Mouse (Mus musculus) kidney, postnatal 0 days (tissue): ENCODE results near the gene Mphosph10. TPM values are rescaled to one million over a fixed set of nuclear protein-coding genes. Genes with fewer than 3 reads are reported as not detected.

Experiments
- ATAC-seq: fragments of 200-750 bp; cut with Nextera tagmentation; replicated peaks from 2 replicates; pipeline ENCODE4 v1.8.0; 2017; ENCODE audit warnings: low read depth, moderate number of reproducible peaks, moderate TSS enrichment, moderate library complexity; ENCODE audit not compliant: low FRiP score
- DNase-seq: peaks from one replicate; pipeline ENCODE4 v3.0.0-alpha.2; 2016; ENCODE audit warnings: low spot score
- H3K27ac ChIP-seq: fragments of 300-500 bp; sonication (generic); 2 replicates; pipeline ENCODE4 v1.5.1; 2014; ENCODE audit warnings: mild to moderate bottlenecking
- H3K27me3 ChIP-seq: fragments of 300-500 bp; sonication (generic); 2 replicates; pipeline ENCODE4 v1.6.1; 2014; ENCODE audit warnings: low read length, mixed read lengths; ENCODE audit not compliant: insufficient read depth
- H3K36me3 ChIP-seq: fragments of 300-500 bp; sonication (generic); 2 replicates; pipeline ENCODE4 v1.6.1; 2014; ENCODE audit warnings: low read length, mixed read lengths; ENCODE audit not compliant: insufficient read depth
- H3K4me1 ChIP-seq: fragments of 300-500 bp; sonication (generic); replicated peaks from 2 replicates; pipeline ENCODE4 v1.6.1; 2014; ENCODE audit warnings: antibody characterized with exemption, low read length, mixed read lengths; ENCODE audit not compliant: insufficient read depth
- H3K4me2 ChIP-seq: fragments of 300-500 bp; sonication (generic); 2 replicates; pipeline ENCODE4 v1.6.1; 2014; ENCODE audit warnings: mild to moderate bottlenecking, low read length, moderate library complexity, mixed read lengths
- H3K4me3 ChIP-seq: fragments of 300-500 bp; sonication (generic); replicated peaks from 2 replicates; pipeline ENCODE4 v1.5.1; 2014; ENCODE audit warnings: low read depth, low read length
- H3K9ac ChIP-seq: fragments of 300-500 bp; sonication (generic); 2 replicates; pipeline ENCODE4 v1.6.1; 2014; ENCODE audit warnings: low read depth, low read length
- H3K9me3 ChIP-seq: fragments of 300-500 bp; sonication (generic); replicated peaks from 2 replicates; pipeline ENCODE4 v1.6.1; 2016; ENCODE audit warnings: low read length, inconsistent platforms, mixed read lengths
- CTCF ChIP-seq: IDR thresholded peaks from 2 replicates; pipeline ENCODE4 v1.5.1; 2016; ENCODE audit warnings: antibody characterized with exemption, low read depth, mild to moderate bottlenecking, moderate library complexity
- WGBS: fragments of 180-500 bp; shearing (Covaris S2); extraction: QIAGEN DNeasy Blood & Tissue Kit; methylation state at CpG from one replicate; pipeline ENCODE4 v1.1.7; 2014; 5-methylcytosine and 5-hydroxymethylcytosine counted together
- polyA plus RNA-seq: library from polyadenylated mRNA; unstranded; fragments of >200 nt; fragmentation: Nextera tagmentation; extraction: Ambion mirVana; gene quantifications from 2 replicates; pipeline ENCODE4 v1.2.1, GENCODE M21; 2015

The Mphosph10 gene
- polyA plus RNA-seq = 38.1 and 39.4 TPM in 2 replicates

DNA sequence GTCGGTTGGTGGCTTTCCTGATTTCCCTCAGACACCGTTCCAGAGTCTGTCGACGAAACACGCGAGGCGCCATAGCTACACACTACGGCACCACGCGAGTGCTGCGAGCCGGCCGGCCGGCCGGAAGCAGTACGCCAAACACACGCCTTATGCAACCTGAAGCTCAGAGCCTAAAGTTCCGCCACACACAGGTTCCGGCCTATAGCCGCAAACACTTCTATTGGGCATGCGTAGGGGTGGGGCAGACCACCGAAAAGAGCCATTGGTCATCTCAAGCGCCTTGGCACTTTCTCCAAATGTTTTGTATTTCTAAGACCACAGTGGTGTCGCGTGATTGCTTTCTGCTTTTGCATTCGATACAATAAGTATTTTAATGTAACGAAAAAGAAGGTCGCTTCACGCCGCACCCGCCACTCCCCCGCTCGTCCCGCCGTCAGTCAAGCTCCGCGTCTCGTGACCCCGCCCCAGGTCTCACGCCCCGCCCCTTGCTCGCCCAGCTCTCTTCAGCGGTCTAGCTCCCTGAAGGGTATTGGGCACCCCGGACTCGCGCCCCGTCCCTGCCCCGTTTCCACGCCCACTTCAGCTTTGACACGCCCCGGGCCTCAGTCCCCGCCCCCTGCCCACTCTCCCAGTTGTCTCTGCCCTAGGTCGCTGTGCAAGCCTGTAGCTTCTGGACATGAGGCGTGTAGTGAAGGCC lies at the start of gene Mphosph10, which contains the start of gene Mcee:
TSS of gene Mphosph10 (minus strand) at position 147 of the 697 bp plus-strand sequence.
TSS of gene Mcee (plus strand) at position 486 of the 697 bp plus-strand sequence.
- Histone ChIP-seq H3K9ac (peak within 1 kb of the TSS; percentile 74), H3K9me3 (no peaks in the 10 kb centered on the region), H3K4me3 (peak within 1 kb of the TSS; percentile 82), H3K27ac (peak within 1 kb of the TSS; percentile 86), H3K4me1 (0 out of 2 replicates have a peak, but pooled peaks cover 4% of the 10 kb centered on the region), H3K27me3 (no peaks in the 10 kb centered on the region), H3K36me3 (peaks cover 16% of the 10 kb centered on the region; the same call in 1 of the 2 replicates), H3K4me2 (peak within 1 kb of the TSS; percentile 94)
- DNase-seq (peak; percentile 98), ATAC-seq (peak; percentile 99)
- under 1% methylated on average over 54 of the region's 54 CpGs for WGBS
- TF ChIP-seq CTCF = 0 out of 2 replicates have a peak, but pooled peaks have one; percentile 8

DNA sequence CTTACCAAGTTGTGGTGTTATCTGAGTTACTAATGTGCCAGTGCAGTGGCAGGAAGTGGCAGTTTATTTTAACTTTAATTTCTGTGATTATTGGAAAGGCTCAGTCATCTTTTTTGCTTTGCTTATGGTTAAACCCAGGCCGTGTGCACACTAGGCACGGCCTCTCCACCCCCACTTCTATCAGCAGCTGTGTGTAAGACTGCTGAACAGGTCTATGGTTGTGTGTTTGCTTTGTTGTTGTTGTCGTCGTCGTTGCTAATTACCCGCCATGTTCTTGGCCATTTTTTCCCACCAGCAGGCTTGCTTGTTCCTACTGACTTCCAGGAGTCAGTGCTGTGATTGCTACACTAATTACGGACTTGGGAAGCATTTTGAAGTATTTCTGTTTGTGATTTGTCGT lies 48.5 kb upstream of the Mphosph10 start:
- Histone ChIP-seq H3K36me3 (no peaks in the 10 kb centered on the region), H3K9ac (no peak overlapping the region), H3K27ac (no peak overlapping the region), H3K4me3 (no peak overlapping the region), H3K4me2 (no peak overlapping the region), H3K27me3 (no peaks in the 10 kb centered on the region), H3K4me1 (no peaks in the 10 kb centered on the region), H3K9me3 (no peaks in the 10 kb centered on the region)
- no peak for ATAC-seq
- TF ChIP-seq CTCF = no peak
- 84% methylated on average over 8 of the region's 8 CpGs for WGBS
- DNase-seq = no peak

DNA sequence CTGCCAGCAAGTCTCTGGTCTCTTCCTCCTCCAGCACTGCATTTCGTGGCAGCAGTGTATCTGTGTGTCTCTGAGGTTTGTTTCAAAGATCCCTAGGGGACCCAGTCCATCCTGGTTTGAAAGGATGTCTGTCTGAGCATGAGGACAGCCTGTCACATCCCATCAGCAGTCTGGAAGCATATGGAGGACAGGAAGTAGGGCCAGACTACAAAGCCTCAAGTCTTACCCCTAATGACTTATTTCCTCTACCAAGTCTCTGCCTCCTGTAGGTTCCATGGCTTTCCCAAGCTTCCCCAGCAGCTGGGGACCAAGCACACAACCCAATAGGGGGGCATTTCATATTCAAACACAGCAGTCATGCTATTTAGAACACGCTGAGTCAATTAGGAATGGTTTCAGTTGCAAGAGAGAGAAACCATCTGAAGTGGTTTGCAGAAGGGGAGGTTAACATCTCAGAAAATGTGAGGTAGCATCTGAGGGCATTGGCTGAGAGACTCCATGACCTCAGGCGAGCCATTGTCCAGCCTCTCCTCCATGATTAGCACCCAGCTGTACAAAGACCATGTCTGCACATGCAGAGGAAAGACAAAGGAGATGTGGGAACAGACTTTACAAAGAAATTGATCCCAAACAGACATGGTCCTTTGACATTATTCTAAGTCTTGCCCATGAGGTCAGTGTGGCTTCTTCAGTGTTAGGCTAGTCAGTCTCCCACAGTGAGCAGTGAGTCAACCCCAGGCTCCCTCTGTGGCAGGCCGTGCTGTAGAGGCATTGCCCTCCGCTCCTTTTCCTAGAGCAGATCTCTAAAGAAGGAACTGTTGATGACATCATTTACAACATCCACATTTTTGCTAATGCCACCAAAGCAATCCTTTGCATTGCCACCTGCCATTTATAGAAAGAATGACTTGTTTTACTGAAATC lies 47.8 kb upstream of the Mphosph10 start:
- Histone ChIP-seq H3K4me2 (no peak overlapping the region), H3K27me3 (no peaks in the 10 kb centered on the region), H3K36me3 (no peaks in the 10 kb centered on the region), H3K9me3 (no peaks in the 10 kb centered on the region), H3K4me1 (no peaks in the 10 kb centered on the region), H3K4me3 (no peak overlapping the region), H3K9ac (no peak overlapping the region), H3K27ac (no peak overlapping the region)
- no peak for TF ChIP-seq CTCF
- no peak for ATAC-seq
- 77% methylated on average over 5 of the region's 5 CpGs for WGBS
- DNase-seq = no peak

DNA sequence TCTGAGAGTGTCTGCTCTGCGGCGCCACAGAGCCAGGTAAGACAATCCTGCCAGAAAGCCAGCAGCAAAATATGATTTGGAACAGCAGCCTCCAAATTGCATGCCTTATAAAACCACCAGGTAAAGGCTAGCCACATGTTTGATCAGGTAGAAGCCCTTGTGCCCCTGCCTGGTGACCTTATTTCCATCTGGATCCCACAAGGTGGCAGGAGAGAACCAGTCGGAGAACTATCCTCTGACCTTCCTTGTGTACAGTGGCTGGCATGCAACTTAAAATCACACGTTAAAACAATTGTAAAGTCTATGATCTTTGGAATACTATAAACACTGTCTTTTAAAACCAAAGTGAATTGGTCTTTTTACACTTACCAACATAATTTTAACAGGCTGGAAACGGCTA lies 32.8 kb upstream of the Mphosph10 start:
- peak; percentile 55; the same call in 1 of the 2 replicates for TF ChIP-seq CTCF
- DNase-seq (peak; percentile 2), ATAC-seq (no peak)

DNA sequence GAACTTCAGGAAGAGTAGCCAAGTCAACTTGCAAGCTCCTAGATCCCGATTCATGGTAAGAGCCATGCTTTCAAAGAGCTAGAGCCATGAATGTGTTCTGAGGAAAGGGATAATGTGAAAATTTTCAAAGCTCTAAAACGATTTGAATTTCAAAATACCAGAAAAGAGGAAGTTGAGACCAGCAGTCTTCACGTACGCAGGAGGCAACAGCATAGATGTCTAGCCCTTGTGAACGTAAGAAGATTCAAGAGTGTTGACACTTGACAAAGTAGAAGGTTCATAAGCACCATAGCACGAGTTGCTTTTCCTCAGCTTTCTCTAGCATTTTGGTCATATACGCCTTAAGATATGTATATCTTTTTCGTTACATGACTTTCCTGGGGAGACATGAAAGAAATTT lies 11.9 kb upstream of the Mphosph10 start:
- H3K9ac ChIP-seq = no peak overlapping the region
- DNase-seq = no peak
- ATAC-seq = no peak
- no peak for TF ChIP-seq CTCF
- H3K4me2 ChIP-seq = no peak overlapping the region
- no peak overlapping the region for H3K4me3 ChIP-seq
- no peaks in the 10 kb centered on the region for H3K9me3 ChIP-seq
- H3K4me1 ChIP-seq = no peaks in the 10 kb centered on the region
- H3K36me3 ChIP-seq = 0 out of 2 replicates have a peak, but pooled peaks cover 4% of the 10 kb centered on the region
- no peak overlapping the region for H3K27ac ChIP-seq
- WGBS = 91% methylated on average over 8 of the region's 8 CpGs
- no peaks in the 10 kb centered on the region for H3K27me3 ChIP-seq

More for the DNA sequence above, 32.8 kb upstream of the Mphosph10 start:
- H3K9ac ChIP-seq = no peak overlapping the region
- no peaks in the 10 kb centered on the region for H3K4me1 ChIP-seq
- no peaks in the 10 kb centered on the region for H3K9me3 ChIP-seq
- 53% methylated on average over 5 of the region's 5 CpGs for WGBS
- H3K4me3 ChIP-seq = no peak overlapping the region
- H3K36me3 ChIP-seq = no peaks in the 10 kb centered on the region
- no peaks in the 10 kb centered on the region for H3K27me3 ChIP-seq
- H3K27ac ChIP-seq = no peak overlapping the region
- H3K4me2 ChIP-seq = no peak overlapping the region

DNA sequence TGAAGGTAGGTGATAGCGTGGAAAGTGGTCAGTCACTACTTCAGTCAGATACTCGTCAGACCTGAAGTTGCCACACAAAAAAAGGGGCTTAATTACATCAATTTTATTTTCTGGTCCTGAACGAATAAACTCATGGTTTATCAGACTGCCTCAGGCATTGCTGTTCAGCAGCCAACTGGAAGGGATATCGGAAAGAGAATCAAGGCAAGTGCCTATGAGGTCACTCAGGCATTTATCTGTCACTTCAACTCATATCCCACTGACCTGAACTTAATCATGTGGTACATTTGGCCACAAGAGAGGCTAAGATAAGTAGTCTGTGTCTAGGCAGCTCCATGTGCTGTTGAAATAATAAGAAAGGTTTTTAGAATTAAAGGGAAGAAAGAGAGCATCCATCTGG lies 10.4 kb upstream of the Mphosph10 start:
- Histone ChIP-seq H3K4me3 (no peak overlapping the region), H3K9me3 (no peaks in the 10 kb centered on the region), H3K36me3 (0 out of 2 replicates have a peak, but pooled peaks cover 4% of the 10 kb centered on the region), H3K27ac (no peak overlapping the region), H3K4me2 (no peak overlapping the region), H3K9ac (no peak overlapping the region), H3K4me1 (no peaks in the 10 kb centered on the region), H3K27me3 (no peaks in the 10 kb centered on the region)
- no peak for ATAC-seq
- TF ChIP-seq CTCF = no peak
- WGBS = 91% methylated on average over 4 of the region's 4 CpGs
- no peak for DNase-seq
